Mouse (Mus musculus): ENCODE data around the gene Aldh1l1. TPM values are rescaled to one million over a fixed set of nuclear protein-coding genes. Genes with fewer than 3 reads are reported as not detected.

The Aldh1l1 gene
- total RNA-seq, 2 experiments from 2014 or later: 62.6 to 66.0 TPM

DNA sequence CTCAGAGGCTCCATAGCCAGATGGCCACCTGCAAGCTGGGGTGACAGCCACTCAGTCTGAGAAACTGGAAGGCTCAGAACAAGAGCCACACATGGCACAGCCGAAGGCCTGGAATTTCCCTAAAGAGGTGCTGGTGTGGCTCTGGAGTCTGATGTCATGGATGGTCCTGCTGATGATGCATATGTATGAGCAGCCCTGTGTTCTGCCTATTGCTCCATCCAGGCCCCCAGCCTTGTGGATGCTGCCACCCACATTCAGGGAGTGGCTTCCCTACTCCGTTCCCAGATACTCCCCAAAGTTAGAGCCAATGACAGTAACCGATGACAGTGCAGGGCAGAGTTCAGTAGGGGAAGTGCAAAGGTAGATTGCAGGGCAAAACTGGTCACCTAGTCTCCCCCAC, 91.9 kb downstream of the Aldh1l1 start:
- Histone ChIP-seq H3K4me3 (no peak overlapping the region), H3K27ac (no peak overlapping the region)
- no peak for TF ChIP-seq CTCF (IDR thresholded peaks at IDR 0.05)
- intact Hi-C loops (cut with DNase I): loop anchor here (5.0 kb wide), 1 partner anchor 126 kb away; no protein-coding TSS in a partner anchor
- DNase-seq (ENCODE audit: extremely low spot score in 1 of 2, low spot score in 2 of 2): no peak

DNA sequence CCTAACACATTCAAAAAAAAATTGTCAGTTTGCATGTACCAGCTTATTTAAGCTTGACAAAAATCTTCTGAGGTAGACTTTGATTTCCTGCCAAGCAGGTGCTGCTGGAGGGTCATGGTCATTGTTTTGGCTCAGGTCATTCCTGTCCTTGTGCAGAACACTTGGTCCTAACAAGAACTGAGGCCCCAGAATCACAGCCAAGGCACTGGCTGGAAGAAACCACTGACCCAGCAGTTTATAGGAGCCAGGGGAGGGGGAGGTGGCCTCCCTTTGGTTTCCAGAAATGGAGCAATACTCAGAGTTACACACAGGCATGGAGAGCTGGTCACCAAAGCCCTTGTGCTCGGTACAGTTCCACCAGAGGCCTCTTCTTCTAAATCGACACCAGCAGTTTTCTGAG, 96.1 kb downstream of the Aldh1l1 start:
- Histone ChIP-seq H3K4me3 (no peak overlapping the region), H3K27ac (no peak overlapping the region)
- no peak for TF ChIP-seq CTCF (IDR thresholded peaks at IDR 0.05)
- intact Hi-C loops (cut with DNase I): no loop called here
- no peak for DNase-seq (ENCODE audit: extremely low spot score in 1 of 2, low spot score in 2 of 2)

DNA sequence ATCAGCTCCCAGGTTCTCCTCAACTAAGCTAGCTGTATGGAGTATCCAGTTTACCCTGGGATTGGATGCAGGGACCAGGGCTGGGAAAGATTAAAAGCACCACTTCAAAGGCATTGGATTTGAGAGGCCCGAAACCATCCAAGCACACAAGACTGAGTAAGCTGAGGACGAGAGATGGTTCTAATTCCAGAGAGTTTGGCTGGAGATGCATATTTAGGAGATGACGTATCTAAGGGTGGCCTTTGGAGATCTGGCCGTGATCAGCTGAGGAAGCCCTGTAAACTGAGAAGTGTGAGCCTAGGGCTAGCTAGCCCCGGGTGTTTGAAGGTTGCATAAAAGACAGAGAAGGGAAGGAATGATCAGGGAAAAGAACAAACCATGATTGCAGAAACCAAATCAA, 101.9 kb downstream of the Aldh1l1 start:
- TF ChIP-seq CTCF (IDR thresholded peaks at IDR 0.05): no peak
- DNase-seq (ENCODE audit: extremely low spot score in 1 of 2, low spot score in 2 of 2): no peak
- Histone ChIP-seq H3K4me3 (no peak overlapping the region), H3K27ac (no peak overlapping the region)
- intact Hi-C loops (cut with DNase I): no loop called here

DNA sequence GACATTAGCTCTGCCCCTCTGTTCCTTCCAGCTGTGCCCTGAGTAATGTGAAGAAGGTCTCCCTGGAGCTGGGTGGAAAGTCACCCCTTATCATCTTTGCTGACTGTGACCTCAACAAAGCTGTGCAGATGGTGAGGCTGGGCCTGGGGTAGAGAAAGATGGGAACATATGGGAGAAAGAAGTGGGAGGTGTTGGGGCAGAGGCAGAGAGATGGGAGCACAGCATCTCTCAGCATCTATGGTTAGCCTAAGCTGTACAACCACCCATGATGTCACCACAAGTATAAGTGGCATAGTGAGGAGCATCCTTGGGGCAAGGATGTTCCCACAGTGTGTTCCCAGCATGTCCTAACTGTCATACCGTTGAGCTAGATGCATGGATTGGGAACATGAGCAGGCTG, 104.5 kb downstream of the Aldh1l1 start:
- intact Hi-C loops (cut with DNase I): no loop called here
- Histone ChIP-seq H3K4me3 (no peak overlapping the region), H3K27ac (no peak overlapping the region)
- DNase-seq (ENCODE audit: extremely low spot score in 1 of 2, low spot score in 2 of 2): no peak
- TF ChIP-seq CTCF (IDR thresholded peaks at IDR 0.05): no peak

DNA sequence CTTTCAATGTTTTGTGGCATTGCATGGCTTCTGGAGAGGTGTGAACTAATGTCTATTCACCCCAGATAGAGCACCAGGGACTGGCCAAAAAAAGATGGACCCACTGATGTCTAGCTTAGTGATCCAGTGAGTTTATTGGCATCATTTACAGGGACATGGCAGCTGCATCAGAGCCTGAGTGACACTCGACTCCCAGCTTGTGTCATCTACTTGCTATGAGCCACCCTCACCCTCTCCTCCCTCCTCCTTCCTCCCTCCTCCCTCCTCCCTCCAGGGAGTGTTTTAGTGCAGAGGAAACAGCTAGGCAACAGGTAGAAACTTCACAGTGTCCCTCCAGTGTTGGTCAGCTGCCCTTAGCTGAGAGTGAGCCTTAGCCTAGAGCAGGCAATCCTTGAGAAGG, 108.7 kb downstream of the Aldh1l1 start:
- H3K27ac ChIP-seq: no peak overlapping the region
- H3K4me3 ChIP-seq: no peak overlapping the region
- TF ChIP-seq CTCF (IDR thresholded peaks at IDR 0.05): no peak
- intact Hi-C loops (cut with DNase I): no loop called here
- DNase-seq (ENCODE audit: extremely low spot score in 1 of 2, low spot score in 2 of 2): no peak

GRCm38 (mm10) chr6:90597060-90597459, 110.8 kb downstream of the Aldh1l1 start:
- TF ChIP-seq CTCF (IDR thresholded peaks at IDR 0.05): no peak
- intact Hi-C loops (cut with DNase I): no loop called here
- no peak overlapping the region for H3K27ac ChIP-seq
- H3K4me3 ChIP-seq: no peak overlapping the region
- DNase-seq (ENCODE audit: extremely low spot score in 1 of 2, low spot score in 2 of 2): no peak

GRCm38 (mm10) chr6:90597592-90597991, 111.4 kb downstream of the Aldh1l1 start:
- DNase-seq (ENCODE audit: extremely low spot score in 1 of 2, low spot score in 2 of 2): no peak
- Histone ChIP-seq H3K27ac (no peak overlapping the region), H3K4me3 (no peak overlapping the region)
- TF ChIP-seq CTCF (IDR thresholded peaks at IDR 0.05): no peak
- intact Hi-C loops (cut with DNase I): no loop called here

DNA sequence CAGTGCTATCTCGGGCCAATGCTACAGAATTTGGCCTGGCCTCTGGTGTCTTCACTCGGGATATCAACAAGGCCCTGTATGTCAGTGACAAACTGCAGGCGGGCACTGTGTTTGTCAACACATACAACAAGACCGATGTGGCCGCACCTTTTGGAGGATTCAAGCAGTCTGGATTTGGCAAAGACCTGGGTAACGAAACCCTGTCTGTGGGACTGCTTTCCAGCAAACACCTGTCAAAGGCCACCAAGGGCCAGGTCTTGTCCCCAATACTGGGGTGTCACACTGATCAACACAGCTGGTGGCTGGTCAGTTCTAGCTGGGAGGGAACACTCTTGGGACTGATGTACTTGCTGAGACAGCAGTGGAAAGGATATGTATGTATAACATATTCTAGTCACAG, 112.0 kb downstream of the Aldh1l1 start:
- H3K4me3 ChIP-seq: no peak overlapping the region
- intact Hi-C loops (cut with DNase I): no loop called here
- DNase-seq (ENCODE audit: extremely low spot score in 1 of 2, low spot score in 2 of 2): no peak
- no peak overlapping the region for H3K27ac ChIP-seq
- no peak for TF ChIP-seq CTCF (IDR thresholded peaks at IDR 0.05)

GRCm38 (mm10) chr6:90600351-90600750, 114.1 kb downstream of the Aldh1l1 start:
- intact Hi-C loops (cut with DNase I): no loop called here
- Histone ChIP-seq H3K4me3 (no peak overlapping the region), H3K27ac (no peak overlapping the region)
- no peak for DNase-seq (ENCODE audit: extremely low spot score in 1 of 2, low spot score in 2 of 2)
- TF ChIP-seq CTCF (IDR thresholded peaks at IDR 0.05): no peak

DNA sequence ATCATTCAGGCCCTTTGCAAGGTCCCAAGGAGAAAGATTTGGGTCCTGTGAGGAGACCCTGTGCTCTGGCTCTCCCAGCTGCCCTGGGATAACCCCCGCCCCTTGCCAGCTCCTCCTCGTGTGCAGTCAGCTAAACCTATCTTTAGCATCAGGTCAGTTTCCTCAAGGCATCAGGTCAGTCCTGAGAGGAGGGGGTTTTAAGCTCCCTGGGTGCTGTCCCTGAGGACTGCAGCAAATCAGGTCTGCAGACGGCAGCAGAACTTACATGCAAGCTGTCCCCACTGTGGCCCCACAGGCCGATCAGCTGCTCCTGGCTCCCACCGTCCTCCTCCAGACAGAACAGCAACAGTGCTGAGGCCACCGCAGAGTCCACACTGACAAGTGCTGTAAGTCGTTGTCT, 115.5 kb downstream of the Aldh1l1 start:
- H3K27ac ChIP-seq: no peak overlapping the region
- TF ChIP-seq CTCF (IDR thresholded peaks at IDR 0.05): no peak
- H3K4me3 ChIP-seq: no peak overlapping the region
- no peak for DNase-seq (ENCODE audit: extremely low spot score in 1 of 2, low spot score in 2 of 2)
- intact Hi-C loops (cut with DNase I): no loop called here

GRCm38 (mm10) chr6:90602304-90602703, 116.1 kb downstream of the Aldh1l1 start:
- intact Hi-C loops (cut with DNase I): no loop called here
- no peak overlapping the region for H3K4me3 ChIP-seq
- no peak overlapping the region for H3K27ac ChIP-seq
- no peak for DNase-seq (ENCODE audit: extremely low spot score in 1 of 2, low spot score in 2 of 2)
- no peak for TF ChIP-seq CTCF (IDR thresholded peaks at IDR 0.05)

DNA sequence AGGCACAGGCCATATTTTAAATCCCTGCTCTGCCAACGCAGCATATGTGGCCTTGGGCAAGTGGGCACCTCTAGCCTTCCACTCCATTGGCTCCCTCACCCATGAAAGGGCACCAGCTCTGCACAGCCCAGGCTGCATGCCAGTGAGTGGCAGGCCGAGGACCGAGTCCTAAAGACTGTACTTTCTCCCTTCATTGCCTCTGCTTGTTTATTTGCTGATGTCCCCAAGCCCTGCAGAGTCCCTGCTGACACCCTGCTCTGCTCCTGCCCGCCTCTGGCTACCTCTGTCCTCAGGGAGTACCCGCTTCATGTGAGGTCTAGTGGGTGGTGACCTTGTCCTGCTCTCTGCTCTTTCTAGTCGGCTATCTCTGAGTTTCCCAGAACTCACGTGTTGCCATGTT, 116.9 kb downstream of the Aldh1l1 start:
- Histone ChIP-seq H3K4me3 (no peak overlapping the region), H3K27ac (no peak overlapping the region)
- no peak for TF ChIP-seq CTCF (IDR thresholded peaks at IDR 0.05)
- intact Hi-C loops (cut with DNase I): no loop called here
- no peak for DNase-seq (ENCODE audit: extremely low spot score in 1 of 2, low spot score in 2 of 2)

DNA sequence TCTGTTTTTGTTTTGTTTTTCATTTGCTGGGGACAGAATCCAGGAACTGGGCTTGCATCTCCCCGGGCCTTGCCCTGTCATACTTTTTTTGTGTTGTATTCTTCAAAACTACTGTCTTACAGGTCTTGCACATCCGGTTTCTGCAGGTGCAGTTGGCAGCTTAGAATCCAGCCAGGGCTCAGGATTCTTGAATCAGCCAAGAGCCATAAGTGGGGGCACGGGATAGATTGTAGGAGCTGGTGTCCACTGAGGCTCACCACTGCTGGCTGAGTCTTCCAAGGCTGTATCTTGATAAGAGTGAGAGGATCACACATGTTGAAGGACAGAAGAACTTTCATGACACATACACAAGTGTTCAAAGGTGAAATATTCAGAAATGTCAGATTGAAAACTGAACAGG, 117.9 kb downstream of the Aldh1l1 start:
- no peak for DNase-seq (ENCODE audit: extremely low spot score in 1 of 2, low spot score in 2 of 2)
- peak overlapping the region; percentile 64 for H3K4me3 ChIP-seq
- no peak overlapping the region for H3K27ac ChIP-seq
- intact Hi-C loops (cut with DNase I): no loop called here
- no peak for TF ChIP-seq CTCF (IDR thresholded peaks at IDR 0.05)

Data from left cerebral cortex, adult 2 months (tissue).